Mouse (Mus musculus) urinary bladder, postnatal 25 days (tissue): Measurements from ENCODE around the gene Ptpre.

Source experiments
- DNase-seq: peaks from one replicate; pipeline ENCODE4 v3.0.0; 2022; ENCODE audit warnings: low spot score

The Ptpre gene

GRCm38 (mm10) chr7:135578715-135579325 is 41.5 kb downstream of the Ptpre start:
- no peak for DNase-seq

DNA sequence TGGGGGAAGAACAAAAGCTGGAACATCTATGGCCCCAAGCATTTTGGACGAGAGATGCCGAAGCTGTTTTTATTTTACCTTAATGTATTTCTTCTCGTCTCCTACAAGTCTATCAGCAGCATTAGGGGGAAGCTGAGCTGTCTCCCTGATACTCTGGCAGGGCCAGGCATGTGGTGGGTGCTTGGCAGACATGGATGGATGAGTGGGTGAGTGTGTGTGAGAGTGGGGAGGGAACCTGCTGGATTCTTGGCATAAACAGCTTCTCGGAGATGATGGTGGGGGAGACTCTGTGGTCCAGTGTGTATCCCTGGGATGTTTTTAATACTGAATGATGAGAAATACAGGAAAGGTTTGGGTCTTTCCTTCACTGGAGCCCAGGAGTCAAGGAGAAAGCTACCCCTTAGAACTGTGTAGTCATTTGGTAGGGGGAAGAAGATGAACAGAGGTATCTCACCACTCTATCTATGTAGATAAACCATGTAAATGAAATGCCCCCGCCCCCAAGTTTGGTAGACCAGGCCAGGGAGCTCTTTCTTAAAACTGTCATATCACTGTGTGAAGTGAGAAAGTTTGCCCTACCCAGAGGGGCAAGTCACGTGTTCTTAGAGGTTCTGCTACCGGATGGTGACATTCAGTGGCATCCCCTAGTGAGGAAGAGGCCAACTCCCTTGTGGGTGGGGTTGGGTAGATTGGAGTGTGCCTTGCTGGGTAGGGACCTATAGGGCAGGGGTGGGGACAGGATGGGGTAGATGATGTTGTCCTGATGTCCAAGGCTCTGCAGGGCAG is 43.2 kb downstream of the Ptpre start:
- no peak for DNase-seq

DNA sequence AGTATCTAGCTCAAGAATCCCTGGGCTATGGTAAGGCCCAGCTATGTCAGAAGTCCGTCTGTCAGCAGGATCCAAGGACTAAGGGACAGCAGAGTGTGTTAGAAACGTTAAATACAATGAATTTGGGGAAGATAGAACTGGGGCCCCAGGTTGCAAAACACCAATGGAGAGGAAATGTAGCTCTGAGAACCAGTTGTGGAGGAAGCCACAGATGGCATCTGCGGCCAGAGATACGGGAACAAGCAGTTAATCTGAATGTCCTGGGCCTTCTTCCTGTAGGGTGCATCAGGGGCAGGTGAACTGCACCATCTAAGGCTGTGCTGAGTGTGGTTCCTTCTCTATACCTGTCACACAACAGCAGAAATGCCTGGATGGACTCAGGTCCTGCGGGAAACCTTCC is 43.8 kb downstream of the Ptpre start:
- DNase-seq = no peak

DNA sequence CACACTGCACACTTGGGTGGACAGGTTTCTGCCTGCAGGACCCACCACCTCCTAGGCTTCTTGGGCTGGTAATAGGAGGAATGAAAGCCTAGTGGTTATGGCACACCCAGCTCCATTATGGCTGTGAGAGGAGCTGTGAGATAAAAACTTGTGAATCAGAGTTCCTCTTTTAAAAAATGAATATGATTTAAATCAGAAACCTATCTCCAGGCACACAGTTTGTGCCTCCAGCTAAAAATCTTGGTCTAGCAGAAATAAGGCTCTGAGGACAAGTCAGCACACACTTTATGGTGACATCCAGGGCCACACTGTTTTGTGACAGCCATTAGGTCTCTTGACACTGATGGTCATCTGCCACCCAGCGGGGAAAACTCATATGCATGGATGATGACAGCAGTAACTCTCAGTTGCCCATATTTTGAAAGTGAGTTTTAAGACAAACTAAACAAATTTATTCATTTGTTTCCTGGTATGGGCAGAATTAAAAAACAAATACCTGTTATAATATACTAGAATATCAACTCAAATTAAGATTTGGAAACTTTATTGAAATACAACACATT is 47.9 kb downstream of the Ptpre start:
- DNase-seq = no peak

GRCm38 (mm10) chr7:135586402-135586801 is 49.1 kb downstream of the Ptpre start:
- no peak for DNase-seq

GRCm38 (mm10) chr7:135587821-135588575 is 50.7 kb downstream of the Ptpre start:
- no peak for DNase-seq

DNA sequence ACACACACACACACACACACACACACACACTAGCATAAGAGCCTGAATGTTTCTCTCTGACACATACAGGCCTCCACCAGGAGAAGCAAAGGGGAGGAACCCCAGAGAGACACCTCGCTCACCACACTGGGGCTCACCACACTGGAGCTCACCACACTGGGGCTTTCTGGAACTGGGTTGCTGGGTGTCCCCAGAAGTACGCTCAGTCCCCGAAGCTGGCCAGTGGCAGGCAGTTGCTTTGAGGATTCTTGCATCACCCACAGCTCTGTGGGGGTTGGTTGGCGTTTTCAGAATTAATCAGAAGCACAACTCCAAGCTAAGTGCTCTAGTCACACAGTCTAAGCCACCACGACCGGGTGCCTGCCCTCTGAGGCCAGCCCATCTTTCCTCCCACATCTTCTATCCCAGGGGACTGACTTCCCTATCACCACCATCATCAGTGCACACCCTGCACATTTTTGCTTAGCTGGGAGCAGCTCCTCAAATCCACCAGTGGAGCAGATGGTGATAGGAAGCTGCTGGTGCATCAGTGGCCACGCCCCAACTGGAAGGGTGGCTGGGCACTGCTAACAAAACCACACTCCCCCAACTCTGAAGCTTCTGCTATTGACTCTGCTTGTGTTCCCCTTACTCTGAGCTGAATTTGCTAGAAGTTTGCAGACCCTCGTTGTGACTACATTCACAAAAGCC is 51.5 kb downstream of the Ptpre start:
- no peak for DNase-seq

- no peak for DNase-seq
Measured at GRCm38 (mm10) chr7:135591461-135591860, 54.2 kb downstream of the Ptpre start.

DNA sequence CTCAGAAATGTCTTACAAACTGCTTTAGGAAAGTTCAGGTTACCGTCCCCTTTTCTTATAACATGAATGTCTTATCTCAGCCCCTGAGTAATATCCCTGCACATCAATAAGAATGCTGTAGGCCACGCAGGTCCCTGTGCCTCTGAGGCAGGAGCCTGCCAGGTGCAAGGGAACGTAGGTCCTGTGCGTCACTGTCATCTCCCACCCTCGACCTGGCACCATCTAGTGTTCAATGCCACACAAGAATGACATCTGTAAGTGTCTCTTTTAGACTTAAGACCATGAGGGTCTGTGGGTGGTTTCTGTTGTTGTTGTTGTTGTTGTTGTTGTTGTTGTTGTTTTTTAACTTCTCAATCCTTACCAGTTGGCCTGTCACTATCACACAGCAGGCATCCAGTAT is 56.0 kb downstream of the Ptpre start:
- DNase-seq = no peak

- no peak for DNase-seq
Measured at GRCm38 (mm10) chr7:135593825-135594224, 56.5 kb downstream of the Ptpre start.

DNA sequence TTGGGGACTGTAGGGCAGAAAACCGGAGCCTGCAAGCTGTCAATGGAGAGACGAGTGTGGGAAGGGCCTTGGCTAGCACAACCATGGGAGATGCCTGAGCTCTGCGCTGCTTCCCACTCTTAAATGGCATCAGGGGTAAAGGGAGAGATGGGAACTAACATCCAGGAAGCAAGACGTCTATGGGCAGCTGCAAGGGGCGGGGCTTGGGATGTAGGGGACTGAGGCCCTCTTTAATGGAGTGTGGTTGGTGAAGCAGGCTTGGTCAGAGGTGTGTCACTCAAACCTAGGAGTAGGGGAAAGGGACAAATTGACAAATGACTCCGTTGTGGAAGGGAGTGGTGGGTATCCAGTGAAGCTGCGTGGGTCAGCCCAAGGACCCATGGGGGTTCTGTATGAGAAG is 57.4 kb downstream of the Ptpre start:
- DNase-seq = no peak

- DNase-seq = no peak
Measured at GRCm38 (mm10) chr7:135595640-135596174, 58.4 kb downstream of the Ptpre start.

- DNase-seq = no peak
Measured at GRCm38 (mm10) chr7:135597006-135597405, 59.7 kb downstream of the Ptpre start.

- DNase-seq = no peak
Measured at GRCm38 (mm10) chr7:135597604-135598289, 60.5 kb downstream of the Ptpre start.

- DNase-seq = no peak
Measured at GRCm38 (mm10) chr7:135598303-135598855, 61.1 kb downstream of the Ptpre start.

GRCm38 (mm10) chr7:135600076-135600475 is 62.8 kb downstream of the Ptpre start:
- no peak for DNase-seq

- no peak for DNase-seq
Measured at GRCm38 (mm10) chr7:135601607-135602006, 64.3 kb downstream of the Ptpre start.

- DNase-seq = no peak
Measured at GRCm38 (mm10) chr7:135602265-135602664, 65.0 kb downstream of the Ptpre start.

DNA sequence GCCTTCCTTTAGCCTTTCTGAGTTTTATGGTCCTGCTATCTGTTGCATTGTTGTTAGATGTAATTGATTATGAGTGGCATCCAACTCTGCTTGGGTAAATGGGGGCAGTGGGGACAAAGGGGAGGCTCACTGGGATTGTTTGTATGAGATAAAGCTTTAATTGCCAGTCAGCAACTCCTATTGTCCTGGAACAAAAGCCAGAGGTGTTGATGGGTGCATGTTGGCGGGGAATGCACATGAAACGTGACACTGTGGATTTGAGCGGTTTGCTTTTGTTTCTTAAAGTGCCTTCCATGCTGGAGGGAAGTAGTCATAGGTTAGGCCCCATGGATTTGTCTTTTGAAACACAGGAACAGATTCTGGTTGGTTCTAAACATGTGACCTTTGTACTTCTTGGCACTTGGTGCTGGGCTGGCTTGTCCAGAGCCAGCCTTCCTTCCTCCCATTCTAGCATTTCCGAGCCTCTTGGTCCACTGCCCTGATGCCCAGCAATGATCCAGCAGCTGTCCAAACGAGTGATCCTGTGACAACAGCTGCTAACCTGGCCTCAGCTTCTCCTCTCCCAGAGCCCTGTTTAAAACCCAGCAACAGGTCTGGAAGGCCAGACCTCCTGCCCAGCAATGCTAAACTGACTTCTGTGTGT is 65.7 kb downstream of the Ptpre start:
- DNase-seq = no peak
